8 mouse cellular contexts compared by ENCODE assay signal in the genomic region with DNA sequence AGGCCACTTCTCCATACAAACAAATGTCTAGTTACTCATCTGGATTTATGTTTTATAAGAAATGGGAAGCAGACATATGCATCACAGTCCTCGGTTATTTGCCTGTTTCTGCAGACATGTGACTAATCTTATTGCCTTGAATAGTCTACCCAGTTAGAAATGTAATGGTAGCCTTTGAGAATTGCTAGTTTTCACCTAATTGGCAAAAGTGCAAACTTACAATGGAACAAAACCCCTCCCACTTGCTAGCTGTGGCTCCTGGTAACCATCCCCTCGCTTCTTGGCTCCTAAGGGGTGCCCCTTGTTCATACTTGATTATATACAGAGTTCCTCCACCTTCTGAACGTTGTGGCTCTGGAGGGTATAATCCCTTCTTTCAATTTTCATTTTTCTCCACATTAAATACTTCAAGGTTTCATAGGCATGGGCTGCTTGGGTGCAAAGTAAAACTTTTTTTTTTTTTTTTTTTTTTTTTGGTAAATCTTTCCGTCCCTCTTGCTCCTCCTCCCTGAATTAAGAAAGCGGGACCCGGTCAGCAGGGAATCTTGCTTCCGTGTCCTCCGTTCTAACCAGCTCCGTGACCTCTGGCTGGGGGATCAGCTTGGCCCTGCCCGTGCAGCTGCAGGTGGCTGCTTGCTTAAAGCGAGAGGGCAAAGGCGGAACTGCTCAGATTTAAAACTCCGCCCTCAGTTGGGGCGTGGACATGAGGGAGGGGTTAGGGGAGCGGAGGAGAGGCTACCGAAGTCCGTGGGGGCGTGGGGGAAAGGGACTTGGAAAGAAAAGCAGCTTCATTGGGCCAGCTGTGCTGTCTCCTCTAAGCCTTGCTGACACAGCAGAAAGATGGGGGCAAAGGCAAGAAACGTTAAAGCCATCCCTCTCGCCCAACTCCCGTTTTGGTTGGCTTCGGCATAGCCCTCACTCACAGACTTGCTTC. TPM values are rescaled to one million over a fixed set of nuclear protein-coding genes. Genes with fewer than 3 reads are reported as not detected.
DNase-seq lines count a peak whose midpoint lies in the region; ATAC-seq and TF ChIP-seq lines count a peak whose summit lies in the region.

No protein-coding gene starts in this region.

- peak overlapping the region; percentile 72 for H3K4me3 ChIP-seq in embryonic facial prominence, embryonic 12.5 days
- peak overlapping the region; percentile 55 for H3K4me3 ChIP-seq in kidney, adult 2 months (ENCODE audit: insufficient read depth, low read depth, low read length)
- peak overlapping the region; percentile 48 for H3K4me3 ChIP-seq in liver, embryonic 11.5 days (ENCODE audit: low read depth, low read length)
- H3K4me3 ChIP-seq in myocyte, result peak overlapping the region; percentile 97
- H3K4me3 ChIP-seq in stomach, postnatal 0 days (ENCODE audit: low read depth, low read length), result peak overlapping the region; percentile 44

- WGBS in embryonic facial prominence, embryonic 12.5 days, result 6% methylated on average over 22 of the region's 22 CpGs
- 6% methylated on average over 22 of the region's 22 CpGs for WGBS in kidney, adult 2 months
- 9% methylated on average over 22 of the region's 22 CpGs for WGBS in liver, embryonic 11.5 days
- 6% methylated on average over 22 of the region's 22 CpGs for WGBS in stomach, postnatal 0 days

- no peak for TF ChIP-seq CTCF in kidney, adult 2 months (conservative IDR thresholded peaks at IDR 0.05; ENCODE audit: insufficient read depth, insufficient read length, low read depth, low read length)
- no peak for TF ChIP-seq CTCF in stomach, postnatal 0 days (IDR thresholded peaks at IDR 0.05; ENCODE audit: low read depth)

- peak overlapping the region; percentile 77 for H3K4me2 ChIP-seq in embryonic facial prominence, embryonic 12.5 days (replicated peaks)
- H3K4me2 ChIP-seq in liver, embryonic 11.5 days, result peak overlapping the region; percentile 78
- H3K4me2 ChIP-seq in myocyte (ENCODE audit: low read depth), result peak overlapping the region; percentile 94
- H3K4me2 ChIP-seq in stomach, postnatal 0 days (replicated peaks; ENCODE audit: low read depth), result peak overlapping the region; percentile 80

- no peak for TF ChIP-seq POLR2A in kidney, adult 2 months (IDR thresholded peaks at IDR 0.05; ENCODE audit: low read depth, low read length)
- TF ChIP-seq POLR2A in myocyte (IDR thresholded peaks at IDR 0.05; ENCODE audit: insufficient read length, low read depth), result peak; percentile 36

- no peak overlapping the region for H3K27ac ChIP-seq in embryonic facial prominence, embryonic 12.5 days
- H3K27ac ChIP-seq in kidney, adult 2 months (ENCODE audit: insufficient read depth, low read depth, low read length), result peak overlapping the region; percentile 86
- H3K27ac ChIP-seq in liver, embryonic 11.5 days (ENCODE audit: low read depth, low read length), result no peak overlapping the region
- peak overlapping the region; percentile 61 for H3K27ac ChIP-seq in stomach, postnatal 0 days (replicated peaks)

- ATAC-seq in embryonic facial prominence, embryonic 12.5 days (ENCODE audit: insufficient number of reproducible peaks, insufficient read depth, low FRiP score, low TSS enrichment), result no peak
- 0 out of 2 replicates have a peak, but pooled peaks have one; percentile 15 for ATAC-seq in liver, embryonic 11.5 days (replicated peaks; ENCODE audit: low FRiP score)
- peak; percentile 36; the same call in 1 of the 2 replicates for ATAC-seq in stomach, postnatal 0 days (ENCODE audit: low FRiP score, low TSS enrichment)

- H3K4me1 ChIP-seq in embryonic facial prominence, embryonic 12.5 days, result peaks cover 26% of the 10 kb centered on the region
- H3K4me1 ChIP-seq in kidney, adult 2 months (ENCODE audit: control insufficient read depth, insufficient read depth, low read length), result no peaks in the 10 kb centered on the region; the same call in 1 of the 2 replicates
- H3K4me1 ChIP-seq in liver, embryonic 11.5 days (replicated peaks; ENCODE audit: control insufficient read depth, insufficient read depth, low read length), result peaks cover 8% of the 10 kb centered on the region
- H3K4me1 ChIP-seq in stomach, postnatal 0 days (replicated peaks; ENCODE audit: control insufficient read depth, insufficient read depth), result no peaks in the 10 kb centered on the region; the same call in 1 of the 2 replicates

- TF ChIP-seq EP300 in stomach, postnatal 0 days (optimal IDR thresholded peaks at IDR 0.05), result no peak

- peak overlapping the region; percentile 51 for H3K9ac ChIP-seq in embryonic facial prominence, embryonic 12.5 days
- H3K9ac ChIP-seq in liver, embryonic 11.5 days (ENCODE audit: low read depth, low read length), result no peak overlapping the region
- peak overlapping the region; percentile 43 for H3K9ac ChIP-seq in stomach, postnatal 0 days (ENCODE audit: low read length)

- no peaks in the 10 kb centered on the region for H3K27me3 ChIP-seq in embryonic facial prominence, embryonic 12.5 days
- H3K27me3 ChIP-seq in kidney, adult 2 months (replicated peaks; ENCODE audit: control insufficient read depth, insufficient read depth, low read length), result no peaks in the 10 kb centered on the region
- H3K27me3 ChIP-seq in liver, embryonic 11.5 days (replicated peaks; ENCODE audit: control insufficient read depth, insufficient read depth, low read length), result peaks cover 42% of the 10 kb centered on the region
- H3K27me3 ChIP-seq in myocyte (ENCODE audit: control insufficient read depth, insufficient read depth, insufficient read length), result no peaks in the 10 kb centered on the region
- no peaks in the 10 kb centered on the region for H3K27me3 ChIP-seq in stomach, postnatal 0 days (ENCODE audit: control insufficient read depth, insufficient read depth, low read length)

- H3ac ChIP-seq in myocyte (ENCODE audit: control insufficient read depth, insufficient read length), result no peak overlapping the region

- H3K79me2 ChIP-seq in myocyte (ENCODE audit: control insufficient read depth, insufficient read depth), result peaks cover 46% of the 10 kb centered on the region

- H3K9me3 ChIP-seq in embryonic facial prominence, embryonic 12.5 days, result no peaks in the 10 kb centered on the region
- H3K9me3 ChIP-seq in liver, embryonic 11.5 days (ENCODE audit: control insufficient read depth, low read length), result no peaks in the 10 kb centered on the region
- no peaks in the 10 kb centered on the region for H3K9me3 ChIP-seq in stomach, postnatal 0 days (ENCODE audit: control insufficient read depth, low read length)

- peak; percentile 79 for DNase-seq in ovary, adult 18-20 months (ENCODE audit: low spot score)
- no peak for DNase-seq in ovary, postnatal 10 days (ENCODE audit: low spot score)
- DNase-seq in heart, adult 9 months (ENCODE audit: low spot score in 2 of 2), result peak; percentile 57 to 71
- DNase-seq in kidney, adult 2 months, result peak; percentile 96
- DNase-seq in liver, embryonic 11.5 days (ENCODE audit: low spot score), result peak; percentile 64
- DNase-seq in stomach, postnatal 0 days (ENCODE audit: low spot score), result peak; percentile 87

- peaks cover 10% of the 10 kb centered on the region; the same call in 1 of the 2 replicates for H3K36me3 ChIP-seq in embryonic facial prominence, embryonic 12.5 days
- no peaks in the 10 kb centered on the region for H3K36me3 ChIP-seq in kidney, adult 2 months (ENCODE audit: control insufficient read depth, insufficient read depth, low read length)
- no peaks in the 10 kb centered on the region for H3K36me3 ChIP-seq in liver, embryonic 11.5 days (ENCODE audit: control insufficient read depth, insufficient read depth, low read length)
- peaks cover 21% of the 10 kb centered on the region for H3K36me3 ChIP-seq in myocyte (ENCODE audit: control insufficient read depth, insufficient read depth)
- H3K36me3 ChIP-seq in stomach, postnatal 0 days (ENCODE audit: control insufficient read depth, insufficient read depth, low read length), result no peaks in the 10 kb centered on the region

TF ChIP-seq in myocyte, 11 proteins besides CTCF, POLR2A, EP300 and RAD21:
- TF ChIP-seq REST (IDR thresholded peaks at IDR 0.05; ENCODE audit: insufficient read depth, insufficient read length), result no peak
- no peak for TF ChIP-seq TCF3 (IDR thresholded peaks at IDR 0.05; ENCODE audit: insufficient read length, low read depth)
- peak; percentile 55 for TF ChIP-seq POLR2AphosphoS2 (IDR thresholded peaks at IDR 0.05; ENCODE audit: insufficient read length, low read depth)
- TF ChIP-seq MYOD1 (IDR thresholded peaks at IDR 0.05; ENCODE audit: control insufficient read depth in 1 of 3, insufficient read length in 2 of 3, low read depth in 2 of 3), result peak in 1 of 3 experiments; percentile 17
- no peak for TF ChIP-seq SRF (IDR thresholded peaks at IDR 0.05; ENCODE audit: control insufficient read depth, insufficient read length, low read depth)
- TF ChIP-seq E2F4 (IDR thresholded peaks at IDR 0.05; ENCODE audit: insufficient read depth), result no peak

RNA-seq across cellular contexts. Expression of gene Igfbp5, which starts 4.7 kb away (rescaled TPM):
- 142 and 150 TPM in 2 replicates for polyA plus RNA-seq in embryonic facial prominence, embryonic 12.5 days (2016; fragmentation: Nextera tagmentation; extraction: Ambion mirVana)
- 229 and 273 TPM in 2 replicates for polyA plus RNA-seq in kidney, adult 2 months (2012; rRNA removed)
- polyA plus RNA-seq in liver, embryonic 11.5 days (2014; fragmentation: Nextera tagmentation; extraction: Ambion mirVana), result 29.3 and 33.8 TPM in 2 replicates
- polyA plus RNA-seq in myocyte (2012; fragmentation: generic; extraction: Trizol), result 691 TPM
- 37.8 and 44.2 TPM in 2 replicates for polyA plus RNA-seq in stomach, postnatal 0 days (2015; fragmentation: Nextera tagmentation; extraction: Ambion mirVana)

RNA-seq across cellular contexts. Expression of gene Igfbp2, which starts 45.6 kb away (rescaled TPM):
- polyA plus RNA-seq in embryonic facial prominence, embryonic 12.5 days (2016; fragmentation: Nextera tagmentation; extraction: Ambion mirVana), result 429 and 434 TPM in 2 replicates
- 12.6 and 13.5 TPM in 2 replicates for polyA plus RNA-seq in kidney, adult 2 months (2012; rRNA removed)
- polyA plus RNA-seq in liver, embryonic 11.5 days (2014; fragmentation: Nextera tagmentation; extraction: Ambion mirVana), result 44.0 and 50.5 TPM in 2 replicates
- polyA plus RNA-seq in myocyte (2012; fragmentation: generic; extraction: Trizol), result 83.7 TPM
- 304 and 499 TPM in 2 replicates for polyA plus RNA-seq in stomach, postnatal 0 days (2015; fragmentation: Nextera tagmentation; extraction: Ambion mirVana)

Comparison
In these comparisons a context has a peak if more than half of its experiments do, and no peak if none do; other contexts are left out.
1. H3K27ac ChIP-seq: peak in kidney, adult 2 months (single experiment) and stomach, postnatal 0 days (single experiment); none in embryonic facial prominence, embryonic 12.5 days (single experiment) and liver, embryonic 11.5 days (single experiment).
2. H3K4me3 ChIP-seq: peak in every context shown above with its lines; median percentile 97 in myocyte; 72 in embryonic facial prominence, embryonic 12.5 days; 55 in kidney, adult 2 months; 48 in liver, embryonic 11.5 days; 44 in stomach, postnatal 0 days.
3. Peak in every context shown above with its lines, with median percentiles within 50 percentile points of each other: H3K4me2 ChIP-seq.